Mouse (Mus musculus) midbrain, postnatal 0 days (tissue): ENCODE results near the gene Gm6169. TPM values are rescaled to one million over a fixed set of nuclear protein-coding genes. Genes with fewer than 3 reads are reported as not detected.

Experiments
- ATAC-seq: fragments of 200-750 bp; cut with Nextera tagmentation; 2 replicates; pipeline ENCODE4 v1.8.0; 2017; ENCODE audit warnings: moderate number of reproducible peaks, mild to moderate bottlenecking, moderate TSS enrichment, moderate library complexity; ENCODE audit not compliant: low FRiP score
- DNase-seq: peaks from one replicate; pipeline ENCODE4 v3.0.0-alpha.2; 2015; ENCODE audit warnings: low spot score
- H3K27ac ChIP-seq: fragments of 300-500 bp; sonication (generic); 2 replicates; pipeline ENCODE4 v1.5.1; 2014; ENCODE audit warnings: low read depth, mild to moderate bottlenecking, low read length, mixed read lengths
- H3K27me3 ChIP-seq: fragments of 300-500 bp; sonication (generic); 2 replicates; pipeline ENCODE4 v1.6.1; 2014; ENCODE audit warnings: low read length, control low read depth, mixed read lengths; ENCODE audit not compliant: insufficient read depth
- H3K36me3 ChIP-seq: fragments of 300-500 bp; sonication (generic); 2 replicates; pipeline ENCODE4 v1.6.1; 2014; ENCODE audit warnings: low read length, control low read depth, mixed read lengths; ENCODE audit not compliant: insufficient read depth
- H3K4me1 ChIP-seq: fragments of 300-500 bp; sonication (generic); 2 replicates; pipeline ENCODE4 v1.6.1; 2014; ENCODE audit warnings: mild to moderate bottlenecking, control low read depth, antibody characterized with exemption, low read length, mixed read lengths; ENCODE audit not compliant: insufficient read depth
- H3K4me2 ChIP-seq: fragments of 300-500 bp; sonication (generic); 2 replicates; pipeline ENCODE4 v1.6.1; 2014; ENCODE audit warnings: low read depth, mild to moderate bottlenecking, low read length, mixed read lengths; ENCODE audit not compliant: poor library complexity, severe bottlenecking
- H3K4me3 ChIP-seq: fragments of 300-500 bp; sonication (generic); 2 replicates; pipeline ENCODE4 v1.5.1; 2014; ENCODE audit warnings: low read depth, mild to moderate bottlenecking, low read length, moderate library complexity
- H3K9ac ChIP-seq: fragments of 300-500 bp; sonication (generic); replicated peaks from 2 replicates; pipeline ENCODE4 v1.6.1; 2014; ENCODE audit warnings: mild to moderate bottlenecking, low read length, moderate library complexity, mixed read lengths; ENCODE audit not compliant: poor library complexity, severe bottlenecking
- H3K9me3 ChIP-seq: fragments of 300-500 bp; sonication (generic); 2 replicates; pipeline ENCODE4 v1.6.1; 2016; ENCODE audit warnings: low read length, control low read depth
- CTCF ChIP-seq: IDR thresholded peaks from 2 replicates; pipeline ENCODE4 v1.5.1; 2016; ENCODE audit warnings: antibody characterized with exemption, mild to moderate bottlenecking
- WGBS: fragments of 180-500 bp; shearing (Covaris S2); extraction: QIAGEN DNeasy Blood & Tissue Kit; methylation state at CpG from one replicate; pipeline ENCODE4 v1.1.7; 2014; 5-methylcytosine and 5-hydroxymethylcytosine counted together
- polyA plus RNA-seq: library from polyadenylated mRNA; unstranded; fragments of >200 nt; fragmentation: Nextera tagmentation; extraction: Ambion mirVana; gene quantifications from 2 replicates; pipeline ENCODE4 v1.2.1, GENCODE M21; 2015
- total RNA-seq: library from RNA; depleted of rRNA; stranded (reverse); fragments of >200 nt; gene quantifications from 2 replicates; pipeline ENCODE4 v1.2.3, GENCODE M21; 2014; rRNA removed

The Gm6169 gene
- total and polyA plus RNA-seq, 2 experiments from 2014 or later: 0.89 TPM; not detected in 1

- 96% methylated on average over 6 of the region's 6 CpGs for WGBS
- Histone ChIP-seq H3K27ac (no peak overlapping the region), H3K27me3 (no peaks in the 10 kb centered on the region), H3K4me2 (no peak overlapping the region), H3K4me3 (no peak overlapping the region), H3K9ac (no peak overlapping the region), H3K9me3 (no peaks in the 10 kb centered on the region), H3K36me3 (no peaks in the 10 kb centered on the region), H3K4me1 (no peaks in the 10 kb centered on the region)
- ATAC-seq: no peak
- no peak for DNase-seq
- no peak for TF ChIP-seq CTCF
These were observed 39.3 kb downstream of the Gm6169 start for GRCm38 (mm10) chr13:97059746-97060145.

- 66% methylated on average over 4 of the region's 4 CpGs for WGBS
- Histone ChIP-seq H3K4me3 (no peak overlapping the region), H3K4me2 (no peak overlapping the region), H3K27ac (no peak overlapping the region), H3K4me1 (no peaks in the 10 kb centered on the region), H3K36me3 (no peaks in the 10 kb centered on the region), H3K9ac (no peak overlapping the region), H3K27me3 (no peaks in the 10 kb centered on the region), H3K9me3 (no peaks in the 10 kb centered on the region)
- ATAC-seq (no peak), DNase-seq (no peak)
- no peak for TF ChIP-seq CTCF
These were observed 41.2 kb downstream of the Gm6169 start for GRCm38 (mm10) chr13:97057817-97058216.

- H3K4me1 ChIP-seq: no peaks in the 10 kb centered on the region
- no peak overlapping the region for H3K27ac ChIP-seq
- H3K4me2 ChIP-seq: no peak overlapping the region
- H3K4me3 ChIP-seq: no peak overlapping the region
- no peak overlapping the region for H3K9ac ChIP-seq
- H3K27me3 ChIP-seq: no peaks in the 10 kb centered on the region
- no peak for TF ChIP-seq CTCF
- DNase-seq (peak; percentile 67), ATAC-seq (no peak)
- H3K9me3 ChIP-seq: no peaks in the 10 kb centered on the region
- H3K36me3 ChIP-seq: no peaks in the 10 kb centered on the region
- 79% methylated on average over 8 of the region's 8 CpGs for WGBS
These were observed 45.2 kb downstream of the Gm6169 start for GRCm38 (mm10) chr13:97053844-97054243.

GRCm38 (mm10) chr13:97052667-97053066 is 46.4 kb downstream of the Gm6169 start:
- DNase-seq: peak; percentile 89
- 15% methylated on average over 11 of the region's 11 CpGs for WGBS
- TF ChIP-seq CTCF: peak; percentile 96
- no peaks in the 10 kb centered on the region for H3K27me3 ChIP-seq
- peak; percentile 58 for ATAC-seq
- H3K27ac ChIP-seq: no peak overlapping the region
- no peaks in the 10 kb centered on the region for H3K9me3 ChIP-seq
- H3K4me2 ChIP-seq: no peak overlapping the region
- no peaks in the 10 kb centered on the region for H3K4me1 ChIP-seq
- H3K36me3 ChIP-seq: no peaks in the 10 kb centered on the region
- no peak overlapping the region for H3K9ac ChIP-seq
- H3K4me3 ChIP-seq: no peak overlapping the region

GRCm38 (mm10) chr13:97051158-97051557 is 47.9 kb downstream of the Gm6169 start:
- peak; percentile 72 for DNase-seq
- no peak for TF ChIP-seq CTCF
- H3K4me1 ChIP-seq: no peaks in the 10 kb centered on the region
- no peak overlapping the region for H3K4me3 ChIP-seq
- no peak overlapping the region for H3K4me2 ChIP-seq
- ATAC-seq: no peak
- H3K36me3 ChIP-seq: no peaks in the 10 kb centered on the region
- no peak overlapping the region for H3K9ac ChIP-seq
- 67% methylated on average over 6 of the region's 6 CpGs for WGBS
- no peaks in the 10 kb centered on the region for H3K9me3 ChIP-seq
- H3K27me3 ChIP-seq: no peaks in the 10 kb centered on the region
- no peak overlapping the region for H3K27ac ChIP-seq

Other genes with a start within 250 kb of the Gm6169 start
- 0.47 and 0.93 TPM in 2 replicates for gene Gcnt4, start 174.5 kb downstream of the Gm6169 start, total RNA-seq
- 0.22 and 0.26 TPM in 2 replicates for gene Gcnt4, start 174.5 kb downstream of the Gm6169 start, polyA plus RNA-seq
- gene 1700029F12Rik, start 64.9 kb downstream of the Gm6169 start, total RNA-seq: not detected in 2 replicates
- gene 1700029F12Rik, start 64.9 kb downstream of the Gm6169 start, polyA plus RNA-seq: not detected in 2 replicates
- gene Fam169a, start 32.0 kb downstream of the Gm6169 start, total RNA-seq: 46.4 and 48.8 TPM in 2 replicates
- gene Fam169a, start 32.0 kb downstream of the Gm6169 start, polyA plus RNA-seq: 28.8 and 29.9 TPM in 2 replicates
- 23.1 and 31.4 TPM in 2 replicates for gene Gfm2, start 38.7 kb upstream of the Gm6169 start, total RNA-seq
- gene Gfm2, start 38.7 kb upstream of the Gm6169 start, polyA plus RNA-seq: 21.5 and 24.1 TPM in 2 replicates
- gene Nsa2, start 38.7 kb upstream of the Gm6169 start, total RNA-seq: 24.1 and 32.0 TPM in 2 replicates
- 35.6 and 40.2 TPM in 2 replicates for gene Nsa2, start 38.7 kb upstream of the Gm6169 start, polyA plus RNA-seq
- gene Hexb, start 99.1 kb upstream of the Gm6169 start, total RNA-seq: 55.1 and 70.5 TPM in 2 replicates
- 57.7 and 59.7 TPM in 2 replicates for gene Hexb, start 99.1 kb upstream of the Gm6169 start, polyA plus RNA-seq
- 326 and 348 TPM in 2 replicates for gene Enc1, start 141.9 kb upstream of the Gm6169 start, total RNA-seq
- 54.0 and 54.2 TPM in 2 replicates for gene Enc1, start 141.9 kb upstream of the Gm6169 start, polyA plus RNA-seq